Mouse (Mus musculus) embryonic fibroblast, embryonic 13.5 days (primary cell): ENCODE measurements at regions not wholly inside any gene's neighbourhood (a gene's known extent, or its start where the extent isn't known, plus 50 kb on each side); places are given as distances from the start of the nearest gene placed in this dataset.

Source experiments
- CTCF ChIP-seq: IDR thresholded peaks from 2 replicates; pipeline ENCODE4 v1.5.1; 2011; ENCODE audit warnings: mild to moderate bottlenecking, control low read depth, low read length, moderate library complexity, borderline replicate concordance; ENCODE audit not compliant: insufficient read depth
- POLR2A ChIP-seq: IDR thresholded peaks from 2 replicates; pipeline ENCODE4 v1.6.1; 2011; ENCODE audit warnings: low read depth, mild to moderate bottlenecking, control low read depth, low read length, moderate library complexity

DNA sequence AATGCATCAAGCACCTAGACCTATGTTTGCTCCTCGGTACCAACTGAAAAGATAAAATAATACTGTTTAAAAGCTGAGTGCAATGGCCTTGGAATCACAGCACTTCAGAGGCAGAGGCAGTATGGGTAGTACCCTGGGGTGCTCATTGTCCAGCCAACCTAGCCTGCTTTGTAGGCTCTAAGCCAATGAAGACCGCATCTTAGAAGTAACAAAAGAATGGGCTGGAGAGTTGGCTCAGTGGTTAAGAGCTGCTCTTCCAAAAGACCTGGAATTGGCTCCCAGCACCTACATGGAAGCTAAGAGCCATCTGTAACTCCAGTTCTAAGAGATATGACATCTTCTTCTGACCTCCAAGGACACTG, 82.8 kb upstream of the Spdye4c start:
- TF ChIP-seq POLR2A (no peak), CTCF (no peak)
